In genomic region chr5:124578633-124579317, GRCm38 (mm10) we compare ENCODE assay signal across 8 mouse cellular contexts. TPM values are rescaled to one million over a fixed set of nuclear protein-coding genes. Genes with fewer than 3 reads are reported as not detected.
DNase-seq lines count a peak whose midpoint lies in the region; ATAC-seq lines count a peak whose summit lies in the region.

Eif2b1 (minus strand) TSS chr5:124579131.
Gtf2h3 (plus strand) TSS chr5:124579140.

- peaks cover 25% of the 10 kb centered on the region; the same call in 1 of the 2 replicates for H3K36me3 ChIP-seq in hindbrain, embryonic 15.5 days

- DNase-seq in T-cell, adult 2 months (ENCODE audit: low spot score): peak; percentile 94
- peak; percentile 95 for DNase-seq in cerebellum, postnatal 36 days
- peak; percentile 92 to 96 for DNase-seq in frontal cortex, postnatal 36 days (ENCODE audit: low spot score in 2 of 2)
- peak; percentile 88 for DNase-seq in left cerebral cortex, adult 11 months (ENCODE audit: low spot score)
- DNase-seq in lung, postnatal 4 days: peak; percentile 95
- DNase-seq in retina, postnatal 7 days (ENCODE audit: low read depth, low spot score): peak; percentile 94
- peak; percentile 85 for DNase-seq in urinary bladder, adult 2 months (ENCODE audit: low spot score)

- H3K4me1 ChIP-seq in hindbrain, embryonic 15.5 days (replicated peaks): peaks cover 26% of the 10 kb centered on the region

- peak within 1 kb of the TSS; percentile 68 for H3K9ac ChIP-seq in hindbrain, embryonic 15.5 days

- H3K4me2 ChIP-seq in hindbrain, embryonic 15.5 days: peak within 1 kb of the TSS; percentile 82

- H3K27me3 ChIP-seq in hindbrain, embryonic 15.5 days: no peaks in the 10 kb centered on the region

- ATAC-seq in hindbrain, embryonic 15.5 days (ENCODE audit: low FRiP score, low read depth): peak; percentile 93

- under 1% methylated on average over 51 of the region's 51 CpGs for WGBS in hindbrain, embryonic 15.5 days

- H3K27ac ChIP-seq in hindbrain, embryonic 15.5 days (replicated peaks): peak within 1 kb of the TSS; percentile 36

- H3K4me3 ChIP-seq in hindbrain, embryonic 15.5 days: peak within 1 kb of the TSS; percentile 66

- H3K9me3 ChIP-seq in hindbrain, embryonic 15.5 days: no peaks in the 10 kb centered on the region

RNA-seq across cellular contexts. Expression of gene Eif2b1, which starts in this region (rescaled TPM):
- polyA plus RNA-seq in hindbrain, embryonic 15.5 days (2015; fragmentation: Nextera tagmentation; extraction: Ambion mirVana): 60.0 and 63.0 TPM in 2 replicates
- 42.0 and 46.2 TPM in 2 replicates for polyA plus RNA-seq in urinary bladder, adult 2 months (2012; rRNA removed)

RNA-seq across cellular contexts. Expression of gene Gtf2h3, which starts in this region (rescaled TPM):
- 43.8 and 45.3 TPM in 2 replicates for polyA plus RNA-seq in hindbrain, embryonic 15.5 days (2015; fragmentation: Nextera tagmentation; extraction: Ambion mirVana)
- polyA plus RNA-seq in urinary bladder, adult 2 months (2012; rRNA removed): 46.2 and 58.4 TPM in 2 replicates

Comparison
In these comparisons a context has a peak if more than half of its experiments do, and no peak if none do; other contexts are left out.
1. Peak in every context shown above with its lines: DNase-seq, ATAC-seq, H3K4me3 ChIP-seq and H3K27ac ChIP-seq.